9 mouse cellular contexts compared by ENCODE assay signal in the genomic region with DNA sequence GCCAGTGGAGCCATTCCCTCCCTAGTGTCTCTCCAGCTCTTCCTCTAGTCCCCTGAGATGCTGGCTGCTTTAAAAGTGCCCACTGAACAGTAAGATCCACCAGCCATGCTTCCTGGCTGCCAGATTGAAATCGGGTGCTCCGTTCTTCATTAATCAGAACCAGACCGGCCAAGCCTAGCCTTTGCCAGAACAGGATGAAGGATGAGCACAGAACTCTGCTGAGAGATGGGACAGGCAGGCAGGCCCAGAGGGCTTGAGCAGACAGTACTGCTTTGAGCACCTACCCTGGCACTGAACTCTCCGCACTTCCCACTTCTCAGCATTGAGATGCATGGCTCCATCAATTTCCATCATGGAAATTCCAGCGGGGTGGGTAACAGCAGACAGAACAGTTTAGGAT. TPM values are rescaled to one million over a fixed set of nuclear protein-coding genes. Genes with fewer than 3 reads are reported as not detected.
DNase-seq lines count a peak whose midpoint lies in the region; ATAC-seq and TF ChIP-seq lines count a peak whose summit lies in the region.
"Had no signal": no experiment of that assay in that cellular context is flagged by ENCODE, and none has a peak within 500 bp of the region (broad histone marks: within the 10 kb centered on the region; RNA-seq: fewer than 3 reads in every experiment).

No protein-coding gene starts in this region.

- TF ChIP-seq CTCF in lung, embryonic 14.5 days (IDR thresholded peaks at IDR 0.05; ENCODE audit: low read depth), result no peak
- TF ChIP-seq CTCF in heart, postnatal 0 days (IDR thresholded peaks at IDR 0.05; ENCODE audit: low read depth), result no peak

- peak; percentile 49 for DNase-seq in forebrain, embryonic 11.5 days (ENCODE audit: low spot score)
- DNase-seq in forebrain, embryonic 14.5 days (ENCODE audit: low spot score), result no peak
- DNase-seq in lung, embryonic 14.5 days, result peak; percentile 39
- DNase-seq in lung, postnatal 14 days, result no peak
- DNase-seq in heart, postnatal 0 days (ENCODE audit: low spot score), result no peak
- no peak for DNase-seq in cerebellum, postnatal 25 days
- no peak for DNase-seq in ovary, postnatal 14 days (ENCODE audit: low spot score)

- no peak overlapping the region for H3K27ac ChIP-seq in forebrain, embryonic 11.5 days (ENCODE audit: low read depth, low read length)
- H3K27ac ChIP-seq in forebrain, embryonic 14.5 days (ENCODE audit: low read depth, low read length), result no peak overlapping the region; the same call in 1 of the 2 replicates
- peak overlapping the region; percentile 98; the same call in 1 of the 2 replicates for H3K27ac ChIP-seq in lung, embryonic 14.5 days (ENCODE audit: low read depth)
- H3K27ac ChIP-seq in heart, postnatal 0 days (ENCODE audit: low read depth), result 0 out of 2 replicates have a peak overlapping the region, but pooled peaks have one; percentile 13
- no peak overlapping the region for H3K27ac ChIP-seq in neural tube, embryonic 14.5 days (ENCODE audit: low read depth, low read length)

- H3K36me3 ChIP-seq in forebrain, embryonic 11.5 days (ENCODE audit: control insufficient read depth, insufficient read depth, low read length), result peaks cover 7% of the 10 kb centered on the region
- peaks cover 39% of the 10 kb centered on the region for H3K36me3 ChIP-seq in forebrain, embryonic 14.5 days (ENCODE audit: control insufficient read depth, insufficient read depth, low read length)
- peaks cover 38% of the 10 kb centered on the region for H3K36me3 ChIP-seq in lung, embryonic 14.5 days (ENCODE audit: insufficient read depth)
- H3K36me3 ChIP-seq in heart, postnatal 0 days (replicated peaks; ENCODE audit: control insufficient read depth, insufficient read depth, low read length), result peaks cover 30% of the 10 kb centered on the region
- peaks cover 21% of the 10 kb centered on the region for H3K36me3 ChIP-seq in neural tube, embryonic 14.5 days (ENCODE audit: control insufficient read depth, insufficient read depth, low read length)

- no peak overlapping the region for H3K9ac ChIP-seq in forebrain, embryonic 11.5 days (ENCODE audit: low read length)
- no peak overlapping the region for H3K9ac ChIP-seq in forebrain, embryonic 14.5 days (ENCODE audit: low read length)
- H3K9ac ChIP-seq in lung, embryonic 14.5 days, result peak overlapping the region; percentile 58; the same call in 1 of the 2 replicates
- H3K9ac ChIP-seq in heart, postnatal 0 days (replicated peaks; ENCODE audit: low read depth, low read length), result no peak overlapping the region
- no peak overlapping the region for H3K9ac ChIP-seq in neural tube, embryonic 14.5 days (replicated peaks; ENCODE audit: low read depth, low read length)

- ATAC-seq in forebrain, embryonic 11.5 days (replicated peaks; ENCODE audit: low FRiP score), result no peak
- ATAC-seq in forebrain, embryonic 14.5 days, result no peak
- no peak for ATAC-seq in lung, embryonic 14.5 days (ENCODE audit: insufficient read depth)
- no peak for ATAC-seq in heart, postnatal 0 days (ENCODE audit: insufficient read depth, low read depth)
- ATAC-seq in neural tube, embryonic 14.5 days (ENCODE audit: low read depth), result no peak

- peaks cover 19% of the 10 kb centered on the region for H3K4me1 ChIP-seq in forebrain, embryonic 11.5 days (replicated peaks; ENCODE audit: control insufficient read depth, insufficient read depth, low read length)
- H3K4me1 ChIP-seq in forebrain, embryonic 14.5 days (ENCODE audit: control insufficient read depth, insufficient read depth, low read length), result peaks cover 11% of the 10 kb centered on the region
- H3K4me1 ChIP-seq in lung, embryonic 14.5 days (ENCODE audit: insufficient read depth), result peaks cover 32% of the 10 kb centered on the region
- peaks cover 35% of the 10 kb centered on the region for H3K4me1 ChIP-seq in heart, postnatal 0 days (ENCODE audit: control insufficient read depth, insufficient read depth)
- H3K4me1 ChIP-seq in neural tube, embryonic 14.5 days (ENCODE audit: control insufficient read depth, insufficient read depth, low read length), result peaks cover 11% of the 10 kb centered on the region

- H3K27me3 ChIP-seq in forebrain, embryonic 11.5 days (ENCODE audit: control insufficient read depth, insufficient read depth, low read length), result peaks cover 4% of the 10 kb centered on the region
- no peaks in the 10 kb centered on the region for H3K27me3 ChIP-seq in forebrain, embryonic 14.5 days (replicated peaks; ENCODE audit: control insufficient read depth, insufficient read depth, low read length)
- no peaks in the 10 kb centered on the region for H3K27me3 ChIP-seq in lung, embryonic 14.5 days (ENCODE audit: insufficient read depth, low read length)
- no peaks in the 10 kb centered on the region for H3K27me3 ChIP-seq in heart, postnatal 0 days (ENCODE audit: control insufficient read depth, insufficient read depth, low read length)
- no peaks in the 10 kb centered on the region for H3K27me3 ChIP-seq in neural tube, embryonic 14.5 days (ENCODE audit: control insufficient read depth, insufficient read depth, low read length)

- no peak overlapping the region for H3K4me2 ChIP-seq in forebrain, embryonic 11.5 days (ENCODE audit: low read depth, low read length, severe bottlenecking)
- no peak overlapping the region for H3K4me2 ChIP-seq in forebrain, embryonic 14.5 days (ENCODE audit: low read length)
- H3K4me2 ChIP-seq in lung, embryonic 14.5 days, result peak overlapping the region; percentile 80
- H3K4me2 ChIP-seq in heart, postnatal 0 days (ENCODE audit: low read depth, low read length), result peak overlapping the region; percentile 77; the same call in 1 of the 2 replicates
- peak overlapping the region; percentile 76; the same call in 1 of the 2 replicates for H3K4me2 ChIP-seq in neural tube, embryonic 14.5 days (ENCODE audit: low read depth, low read length)

- no peak overlapping the region for H3K4me3 ChIP-seq in forebrain, embryonic 11.5 days (ENCODE audit: low read depth, low read length)
- H3K4me3 ChIP-seq in forebrain, embryonic 14.5 days (ENCODE audit: low read depth, low read length), result no peak overlapping the region
- peak overlapping the region; percentile 48 for H3K4me3 ChIP-seq in lung, embryonic 14.5 days (ENCODE audit: low read depth, low read length)
- no peak overlapping the region for H3K4me3 ChIP-seq in heart, postnatal 0 days (ENCODE audit: low read depth, low read length)
- no peak overlapping the region for H3K4me3 ChIP-seq in neural tube, embryonic 14.5 days (ENCODE audit: low read depth, low read length)

- 58% methylated on average over 5 of the region's 5 CpGs for WGBS in forebrain, embryonic 11.5 days
- whole genome bisulfite sequencing in forebrain, embryonic 14.5 days, result 61% methylated on average over 5 of the region's 5 CpGs
- 30% methylated on average over 5 of the region's 5 CpGs for WGBS in lung, embryonic 14.5 days
- WGBS in heart, postnatal 0 days, result 53% methylated on average over 5 of the region's 5 CpGs
- WGBS in neural tube, embryonic 14.5 days, result 51% methylated on average over 5 of the region's 5 CpGs

- H3K9me3 ChIP-seq in forebrain, embryonic 11.5 days (ENCODE audit: control insufficient read depth, low read length), result no peaks in the 10 kb centered on the region
- H3K9me3 ChIP-seq in forebrain, embryonic 14.5 days (replicated peaks; ENCODE audit: control insufficient read depth, low read length), result no peaks in the 10 kb centered on the region
- H3K9me3 ChIP-seq in lung, embryonic 14.5 days (ENCODE audit: low read depth, low read length), result no peaks in the 10 kb centered on the region
- H3K9me3 ChIP-seq in heart, postnatal 0 days (replicated peaks; ENCODE audit: control insufficient read depth, low read length), result no peaks in the 10 kb centered on the region
- no peaks in the 10 kb centered on the region for H3K9me3 ChIP-seq in neural tube, embryonic 14.5 days (ENCODE audit: control insufficient read depth, low read length)

- no peak for TF ChIP-seq EP300 in heart, postnatal 0 days (IDR thresholded peaks at IDR 0.05; ENCODE audit: low read depth)

RNA-seq across cellular contexts. Expression of a gene that starts 1.0 kb away (rescaled TPM):
- polyA plus RNA-seq in forebrain, embryonic 11.5 days (2014; fragmentation: Nextera tagmentation; extraction: Ambion mirVana), result 8.8 and 10.5 TPM in 2 replicates
- polyA plus RNA-seq in forebrain, embryonic 14.5 days (2014; fragmentation: Nextera tagmentation; extraction: Ambion mirVana), result 5.5 and 8.2 TPM in 2 replicates
- 48.3 and 56.9 TPM in 2 replicates for polyA plus RNA-seq in lung, embryonic 14.5 days (2014; fragmentation: Nextera tagmentation; extraction: Ambion mirVana)
- total RNA-seq in heart, postnatal 0 days (2014; rRNA removed; ENCODE audit: low replicate concordance), result 40.3 and 57.9 TPM in 2 replicates
- 21.9 and 24.6 TPM in 2 replicates for polyA plus RNA-seq in heart, postnatal 0 days (2015; fragmentation: Nextera tagmentation; extraction: Ambion mirVana)
- 4.3 and 9.5 TPM in 2 replicates for polyA plus RNA-seq in neural tube, embryonic 14.5 days (2014; fragmentation: Nextera tagmentation; extraction: Ambion mirVana)
- total RNA-seq: monocyte, adult 5-6 weeks had no signal

RNA-seq across cellular contexts. Expression of a gene that starts 25.7 kb away (rescaled TPM):
- 122 and 129 TPM in 2 replicates for polyA plus RNA-seq in forebrain, embryonic 11.5 days (2014; fragmentation: Nextera tagmentation; extraction: Ambion mirVana)
- polyA plus RNA-seq in forebrain, embryonic 14.5 days (2014; fragmentation: Nextera tagmentation; extraction: Ambion mirVana), result 99.3 and 100 TPM in 2 replicates
- 134 and 137 TPM in 2 replicates for polyA plus RNA-seq in lung, embryonic 14.5 days (2014; fragmentation: Nextera tagmentation; extraction: Ambion mirVana)
- total RNA-seq in heart, postnatal 0 days (2014; rRNA removed; ENCODE audit: low replicate concordance), result 109 and 110 TPM in 2 replicates
- 40.6 and 46.0 TPM in 2 replicates for polyA plus RNA-seq in heart, postnatal 0 days (2015; fragmentation: Nextera tagmentation; extraction: Ambion mirVana)
- 77.6 and 96.9 TPM in 2 replicates for polyA plus RNA-seq in neural tube, embryonic 14.5 days (2014; fragmentation: Nextera tagmentation; extraction: Ambion mirVana)

RNA-seq across cellular contexts. Expression of a gene that starts 36.8 kb away (rescaled TPM):
- 12.0 and 12.1 TPM in 2 replicates for polyA plus RNA-seq in forebrain, embryonic 11.5 days (2014; fragmentation: Nextera tagmentation; extraction: Ambion mirVana)
- polyA plus RNA-seq in forebrain, embryonic 14.5 days (2014; fragmentation: Nextera tagmentation; extraction: Ambion mirVana), result 20.9 and 28.1 TPM in 2 replicates
- 11.5 and 13.6 TPM in 2 replicates for polyA plus RNA-seq in lung, embryonic 14.5 days (2014; fragmentation: Nextera tagmentation; extraction: Ambion mirVana)
- total RNA-seq in heart, postnatal 0 days (2014; rRNA removed; ENCODE audit: low replicate concordance), result 20.0 and 22.8 TPM in 2 replicates
- polyA plus RNA-seq in heart, postnatal 0 days (2015; fragmentation: Nextera tagmentation; extraction: Ambion mirVana), result 15.1 and 16.0 TPM in 2 replicates
- polyA plus RNA-seq in neural tube, embryonic 14.5 days (2014; fragmentation: Nextera tagmentation; extraction: Ambion mirVana), result 59.6 and 61.8 TPM in 2 replicates

RNA-seq across cellular contexts. Expression of a gene that starts 44.9 kb away (rescaled TPM):
- 0.33 TPM in 1 of 2 replicates, not detected in the other for polyA plus RNA-seq in forebrain, embryonic 11.5 days (2014; fragmentation: Nextera tagmentation; extraction: Ambion mirVana)
- polyA plus RNA-seq in forebrain, embryonic 14.5 days (2014; fragmentation: Nextera tagmentation; extraction: Ambion mirVana), result 1.3 and 1.6 TPM in 2 replicates
- polyA plus RNA-seq in lung, embryonic 14.5 days (2014; fragmentation: Nextera tagmentation; extraction: Ambion mirVana), result 6.8 and 7.2 TPM in 2 replicates
- total RNA-seq in heart, postnatal 0 days (2014; rRNA removed; ENCODE audit: low replicate concordance), result 30.5 and 35.4 TPM in 2 replicates
- 24.0 and 24.2 TPM in 2 replicates for polyA plus RNA-seq in heart, postnatal 0 days (2015; fragmentation: Nextera tagmentation; extraction: Ambion mirVana)
- polyA plus RNA-seq in neural tube, embryonic 14.5 days (2014; fragmentation: Nextera tagmentation; extraction: Ambion mirVana), result 0.74 and 1.7 TPM in 2 replicates

RNA-seq across cellular contexts. Expression of a gene that starts 51.1 kb away (rescaled TPM):
- polyA plus RNA-seq in forebrain, embryonic 11.5 days (2014; fragmentation: Nextera tagmentation; extraction: Ambion mirVana), result not detected in 2 replicates
- not detected in 2 replicates for polyA plus RNA-seq in forebrain, embryonic 14.5 days (2014; fragmentation: Nextera tagmentation; extraction: Ambion mirVana)
- polyA plus RNA-seq in lung, embryonic 14.5 days (2014; fragmentation: Nextera tagmentation; extraction: Ambion mirVana), result 0.16 and 0.19 TPM in 2 replicates
- total RNA-seq in heart, postnatal 0 days (2014; rRNA removed; ENCODE audit: low replicate concordance), result 1.7 TPM in 1 of 2 replicates, not detected in the other
- polyA plus RNA-seq in heart, postnatal 0 days (2015; fragmentation: Nextera tagmentation; extraction: Ambion mirVana), result 0.08 and 0.14 TPM in 2 replicates
- polyA plus RNA-seq in neural tube, embryonic 14.5 days (2014; fragmentation: Nextera tagmentation; extraction: Ambion mirVana), result not detected in 2 replicates

Comparison
In these comparisons a context has a peak if more than half of its experiments do, and no peak if none do; other contexts are left out.
1. DNase-seq: peak in forebrain, embryonic 11.5 days (single experiment) and lung, embryonic 14.5 days (single experiment); none in forebrain, embryonic 14.5 days (single experiment), lung, postnatal 14 days (single experiment), heart, postnatal 0 days (single experiment), cerebellum, postnatal 25 days (0 of 2) and ovary, postnatal 14 days (single experiment).
2. H3K27ac ChIP-seq: peak in lung, embryonic 14.5 days (single experiment) and heart, postnatal 0 days (single experiment); none in forebrain, embryonic 11.5 days (single experiment), forebrain, embryonic 14.5 days (single experiment) and neural tube, embryonic 14.5 days (single experiment).
3. H3K4me2 ChIP-seq: peak in lung, embryonic 14.5 days (single experiment), heart, postnatal 0 days (single experiment) and neural tube, embryonic 14.5 days (single experiment); none in forebrain, embryonic 11.5 days (single experiment) and forebrain, embryonic 14.5 days (single experiment).